Mouse (Mus musculus) lung, embryonic 14.5 days (tissue): Measurements from ENCODE around the gene Pgap2. TPM values are rescaled to one million over a fixed set of nuclear protein-coding genes. Genes with fewer than 3 reads are reported as not detected.
A peak's percentile ranks its signal among the peaks of the same experiment; 100 is the strongest.
"Not testable (repeated sequence)": the region's sequence is repeated elsewhere in the genome, so short reads cannot be mapped to it uniquely, and the experiment has no call there.

Experiments used
- ATAC-seq: fragments of 200-750 bp; cut with Nextera tagmentation; 2 replicates; pipeline ENCODE4 v1.8.0; 2017; ENCODE audit warnings: mild to moderate bottlenecking, moderate TSS enrichment, moderate library complexity; ENCODE audit not compliant: insufficient read depth
- DNase-seq: peaks from one replicate; pipeline ENCODE4 v3.0.0-alpha.2; 2015
- H3K27ac ChIP-seq: fragments of 300-500 bp; sonication (generic); 2 replicates; pipeline ENCODE4 v1.5.1; 2014; ENCODE audit warnings: low read depth, mild to moderate bottlenecking, moderate library complexity
- H3K27me3 ChIP-seq: fragments of 300-500 bp; sonication (generic); 2 replicates; pipeline ENCODE4 v1.6.1; 2014; ENCODE audit warnings: low read length, control low read depth; ENCODE audit not compliant: insufficient read depth
- H3K36me3 ChIP-seq: fragments of 300-500 bp; sonication (generic); 2 replicates; pipeline ENCODE4 v1.6.1; 2014; ENCODE audit warnings: control low read depth; ENCODE audit not compliant: insufficient read depth
- H3K4me1 ChIP-seq: fragments of 300-500 bp; sonication (generic); 2 replicates; pipeline ENCODE4 v1.6.1; 2014; ENCODE audit warnings: antibody characterized with exemption, control low read depth; ENCODE audit not compliant: insufficient read depth
- H3K4me2 ChIP-seq: fragments of 300-500 bp; sonication (generic); 2 replicates; pipeline ENCODE4 v1.6.1; 2014; ENCODE audit warnings: mild to moderate bottlenecking
- H3K4me3 ChIP-seq: fragments of 300-500 bp; sonication (generic); 2 replicates; pipeline ENCODE4 v1.5.1; 2014; ENCODE audit warnings: low read depth, low read length
- H3K9ac ChIP-seq: fragments of 300-500 bp; sonication (generic); 2 replicates; pipeline ENCODE4 v1.6.1; 2014
- H3K9me3 ChIP-seq: fragments of 300-500 bp; sonication (generic); 2 replicates; pipeline ENCODE4 v1.6.1; 2016; ENCODE audit warnings: low read depth, low read length, control low read depth
- CTCF ChIP-seq: IDR thresholded peaks from 2 replicates; pipeline ENCODE4 v1.5.1; 2016; ENCODE audit warnings: antibody characterized with exemption, low read depth
- WGBS: fragments of 180-500 bp; shearing (Covaris S2); extraction: QIAGEN DNeasy Blood & Tissue Kit; methylation state at CpG from one replicate; pipeline ENCODE4 v1.1.7; 2014; 5-methylcytosine and 5-hydroxymethylcytosine counted together
- polyA plus RNA-seq: library from polyadenylated mRNA; unstranded; fragments of >200 nt; fragmentation: Nextera tagmentation; extraction: Ambion mirVana; gene quantifications from 2 replicates; pipeline ENCODE4 v1.2.1, GENCODE M21; 2014

The Pgap2 gene
- polyA plus RNA-seq, 1 experiment from 2014 or later, result 80.4 TPM

DNA sequence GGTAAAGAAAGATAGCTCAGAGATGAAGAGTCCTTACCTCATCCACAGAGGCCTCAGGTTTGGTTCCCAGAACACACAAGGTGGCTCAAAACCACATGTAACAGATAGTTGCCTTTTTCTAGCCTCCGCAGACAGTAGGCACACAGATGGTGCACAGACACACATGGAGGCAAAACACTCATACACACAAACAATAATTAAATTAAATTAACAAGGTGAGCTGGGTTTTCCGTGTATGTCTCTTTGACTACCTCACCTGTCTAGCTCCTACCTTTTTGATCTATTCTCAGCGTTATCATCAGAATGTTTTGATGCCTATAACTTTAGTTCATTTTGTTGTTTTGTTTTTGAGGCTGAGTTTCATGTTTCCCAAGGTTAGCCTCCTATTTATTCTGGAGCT is 45.9 kb downstream of the Pgap2 start, which contains the start of gene Rhog:
Gene Rhog, minus strand, starts transcription at position 101 of the 400 bp plus-strand sequence.
- Histone ChIP-seq H3K27me3 (no peaks in the 10 kb centered on the region), H3K4me3 (no peak within 1 kb of the TSS), H3K27ac (no peak within 1 kb of the TSS), H3K4me1 (0 out of 2 replicates have a peak, but pooled peaks cover 4% of the 10 kb centered on the region), H3K9ac (no peak within 1 kb of the TSS), H3K9me3 (no peaks in the 10 kb centered on the region), H3K4me2 (no peak within 1 kb of the TSS), H3K36me3 (no peaks in the 10 kb centered on the region)
- TF ChIP-seq CTCF, result no peak
- no peak for ATAC-seq
- DNase-seq, result no peak
- 73% methylated on average over 3 of the region's 3 CpGs for WGBS

DNA sequence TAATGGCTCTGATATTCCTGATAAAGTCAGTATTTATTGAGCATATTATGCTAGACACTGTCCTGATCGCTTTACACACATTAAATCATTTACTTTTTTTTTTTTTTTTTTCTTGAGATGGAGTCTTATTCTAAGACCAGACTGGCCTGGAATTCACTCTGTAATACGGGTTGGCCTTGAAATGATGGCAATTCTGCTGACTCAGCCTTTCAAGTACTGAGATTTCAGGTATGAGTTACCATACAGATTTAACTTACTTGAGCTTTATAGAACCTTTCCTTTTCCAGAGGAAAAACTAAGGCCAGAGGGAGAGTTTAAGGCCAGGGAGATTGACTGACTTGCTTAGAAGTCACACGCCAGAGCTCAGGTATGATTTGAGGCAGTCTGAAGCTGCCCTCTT is 46.6 kb downstream of the Pgap2 start:
- 70% methylated on average over 3 of the region's 3 CpGs for WGBS
- ATAC-seq (no peak), DNase-seq (no peak)
- Histone ChIP-seq H3K36me3 (no peaks in the 10 kb centered on the region), H3K27ac (no peak overlapping the region), H3K4me2 (no peak overlapping the region), H3K4me3 (no peak overlapping the region), H3K4me1 (no peaks in the 10 kb centered on the region), H3K9ac (no peak overlapping the region), H3K9me3 (no peaks in the 10 kb centered on the region), H3K27me3 (no peaks in the 10 kb centered on the region)
- no peak for TF ChIP-seq CTCF

DNA sequence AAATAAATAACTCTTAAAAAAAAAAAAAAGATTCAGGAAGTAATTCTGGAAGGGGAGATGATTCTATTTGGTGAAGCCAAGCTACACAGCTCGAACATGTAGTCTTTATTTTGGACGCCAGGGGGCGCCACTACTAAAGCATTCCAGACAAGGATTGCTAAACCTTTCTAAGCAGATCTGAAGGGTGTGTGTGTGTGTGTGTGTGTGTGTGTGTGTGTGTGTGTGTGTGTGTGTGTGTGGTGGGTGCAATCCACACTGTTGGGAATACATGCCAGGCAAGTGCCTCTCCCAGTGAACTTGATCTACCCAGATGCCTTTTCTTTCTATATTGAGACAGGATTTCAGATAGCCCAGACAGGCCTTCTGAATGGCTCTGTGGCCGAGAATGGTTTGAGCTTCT is 48.2 kb downstream of the Pgap2 start:
- no peak overlapping the region for H3K4me2 ChIP-seq
- H3K27ac ChIP-seq, result no peak overlapping the region
- H3K4me1 ChIP-seq, result no peaks in the 10 kb centered on the region
- no peaks in the 10 kb centered on the region for H3K9me3 ChIP-seq
- no peak overlapping the region for H3K4me3 ChIP-seq
- H3K36me3 ChIP-seq, result no peaks in the 10 kb centered on the region
- peak; percentile 90 for DNase-seq
- no peak overlapping the region for H3K9ac ChIP-seq
- no peaks in the 10 kb centered on the region for H3K27me3 ChIP-seq
- peak; percentile 69 for ATAC-seq
- peak; percentile 80 for TF ChIP-seq CTCF
- 26% methylated on average over 4 of the region's 4 CpGs for WGBS

DNA sequence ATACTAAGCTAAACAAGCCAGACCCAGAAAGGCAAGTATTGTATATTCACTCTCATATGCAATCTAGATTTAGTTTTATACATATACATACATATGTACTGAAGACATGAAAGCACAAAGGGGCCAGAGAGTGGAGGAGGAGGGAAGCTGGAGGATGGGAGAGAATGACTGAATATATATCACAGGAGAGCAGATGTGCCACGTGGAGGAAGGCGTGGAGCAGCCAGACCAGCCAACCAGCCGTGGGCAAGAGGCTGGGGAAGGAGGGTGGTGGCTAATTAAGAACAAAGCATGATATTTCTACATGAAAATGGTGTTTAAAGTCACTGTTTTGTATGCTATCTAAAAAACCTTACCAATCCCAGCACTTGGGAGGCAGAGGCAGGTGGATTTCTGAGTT is 48.7 kb downstream of the Pgap2 start:
- TF ChIP-seq CTCF, result no peak
- Histone ChIP-seq H3K4me3 (no peak overlapping the region), H3K9me3 (no peaks in the 10 kb centered on the region), H3K4me1 (no peaks in the 10 kb centered on the region), H3K27me3 (no peaks in the 10 kb centered on the region), H3K27ac (no peak overlapping the region), H3K9ac (no peak overlapping the region), H3K4me2 (no peak overlapping the region), H3K36me3 (no peaks in the 10 kb centered on the region)
- ATAC-seq, result no peak
- 69% methylated on average over 3 of the region's 3 CpGs for WGBS
- no peak for DNase-seq

DNA sequence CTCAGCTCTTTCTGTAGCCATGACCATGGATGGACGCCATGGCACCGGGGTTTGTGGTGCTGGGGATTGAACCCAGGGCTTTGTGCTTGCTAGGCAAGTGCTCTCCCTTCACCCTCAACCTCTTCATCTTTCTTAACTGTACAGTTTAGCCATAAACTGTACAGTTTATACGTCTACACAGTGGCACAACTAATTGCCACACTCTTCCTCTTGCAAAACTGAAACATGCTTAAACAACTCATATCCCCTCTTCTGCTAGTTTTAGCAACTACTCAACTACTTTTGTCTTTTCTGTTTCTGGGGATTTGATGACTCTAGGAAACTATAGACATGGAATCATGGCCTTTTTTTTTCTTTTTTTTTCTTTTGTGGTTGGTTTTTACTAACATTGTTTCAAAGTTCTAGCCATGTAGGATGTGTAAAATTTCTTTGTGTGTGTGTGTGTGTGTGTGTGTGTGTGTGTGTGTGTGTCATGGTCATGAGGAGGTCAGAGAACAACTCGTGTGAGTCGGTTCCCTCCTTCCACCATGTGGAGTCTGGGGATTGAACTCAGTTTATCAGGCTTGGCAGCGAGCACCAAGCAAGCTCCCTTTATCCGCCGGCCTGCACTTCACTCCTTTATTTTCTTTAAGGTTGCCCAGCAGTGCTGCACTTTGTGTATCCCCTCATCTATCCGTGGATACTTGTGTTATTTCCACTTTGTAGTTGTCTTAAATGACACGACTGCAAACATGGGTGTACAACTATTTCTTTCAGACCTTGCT is 49.9 kb downstream of the Pgap2 start:
- 77% methylated on average over 10 of the region's 10 CpGs for WGBS
- no peaks in the 10 kb centered on the region for H3K27me3 ChIP-seq
- no peak overlapping the region for H3K9ac ChIP-seq
- H3K4me1 ChIP-seq, result no peaks in the 10 kb centered on the region
- TF ChIP-seq CTCF, result no peak
- no peak for DNase-seq
- no peaks in the 10 kb centered on the region for H3K36me3 ChIP-seq
- H3K27ac ChIP-seq, result no peak overlapping the region
- H3K9me3 ChIP-seq, result no peaks in the 10 kb centered on the region
- ATAC-seq, result no peak
- no peak overlapping the region for H3K4me2 ChIP-seq
- no peak overlapping the region for H3K4me3 ChIP-seq

DNA sequence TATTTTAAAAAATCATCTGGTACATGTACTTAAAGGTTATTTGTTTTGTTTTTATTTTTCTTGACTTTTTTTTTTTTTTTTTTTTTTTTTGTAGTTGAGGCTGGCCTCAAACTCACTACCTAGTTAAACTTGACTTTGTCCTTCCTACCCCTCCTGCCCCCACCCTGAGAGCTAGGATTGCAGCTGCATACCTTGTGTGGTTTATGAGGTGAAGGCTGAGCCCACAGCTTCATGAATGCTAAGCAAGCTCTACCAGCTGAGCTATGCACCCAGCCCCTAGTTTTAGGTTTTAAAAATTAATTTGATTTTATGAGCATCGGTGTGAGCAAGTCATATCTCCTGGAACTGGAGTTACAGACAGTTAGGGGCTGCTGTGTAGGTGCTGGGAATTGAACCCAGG is 50.5 kb downstream of the Pgap2 start:
- TF ChIP-seq CTCF, result no peak
- DNase-seq (no peak), ATAC-seq (no peak)
- H3K9ac ChIP-seq, result no peak overlapping the region
- 75% methylated on average over 1 of the region's 1 CpGs for WGBS
- H3K4me2 ChIP-seq, result no peak overlapping the region
- no peaks in the 10 kb centered on the region for H3K9me3 ChIP-seq
- H3K36me3 ChIP-seq, result no peaks in the 10 kb centered on the region
- no peaks in the 10 kb centered on the region for H3K27me3 ChIP-seq
- H3K4me1 ChIP-seq, result no peaks in the 10 kb centered on the region
- H3K4me3 ChIP-seq, result no peak overlapping the region
- no peak overlapping the region for H3K27ac ChIP-seq

DNA sequence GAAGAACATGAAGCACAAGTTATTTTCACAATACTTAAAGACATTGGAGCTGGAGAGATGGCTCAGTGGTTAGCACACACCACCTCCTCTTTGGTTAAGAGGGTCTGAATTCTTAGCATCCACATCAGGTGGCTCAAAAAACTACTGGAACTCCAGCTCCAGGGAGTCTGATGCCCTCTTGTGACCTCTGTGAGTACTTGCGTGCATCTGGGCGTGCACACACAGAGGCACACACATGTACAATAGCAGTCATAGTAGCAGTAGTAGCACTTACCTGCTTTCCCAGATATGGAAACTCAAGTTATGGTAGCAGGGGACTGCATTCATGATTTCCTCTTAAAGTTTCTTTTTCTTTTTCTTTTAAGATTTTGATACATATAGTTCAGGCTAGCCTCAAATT is 53.0 kb downstream of the Pgap2 start:
- Histone ChIP-seq H3K27me3 (no peaks in the 10 kb centered on the region), H3K4me2 (no peak overlapping the region), H3K4me3 (no peak overlapping the region), H3K4me1 (no peaks in the 10 kb centered on the region), H3K9ac (no peak overlapping the region), H3K27ac (no peak overlapping the region), H3K9me3 (no peaks in the 10 kb centered on the region), H3K36me3 (no peaks in the 10 kb centered on the region)
- no peak for TF ChIP-seq CTCF
- DNase-seq (no peak), ATAC-seq (no peak)
- 90% methylated on average over 2 of the region's 2 CpGs for WGBS

DNA sequence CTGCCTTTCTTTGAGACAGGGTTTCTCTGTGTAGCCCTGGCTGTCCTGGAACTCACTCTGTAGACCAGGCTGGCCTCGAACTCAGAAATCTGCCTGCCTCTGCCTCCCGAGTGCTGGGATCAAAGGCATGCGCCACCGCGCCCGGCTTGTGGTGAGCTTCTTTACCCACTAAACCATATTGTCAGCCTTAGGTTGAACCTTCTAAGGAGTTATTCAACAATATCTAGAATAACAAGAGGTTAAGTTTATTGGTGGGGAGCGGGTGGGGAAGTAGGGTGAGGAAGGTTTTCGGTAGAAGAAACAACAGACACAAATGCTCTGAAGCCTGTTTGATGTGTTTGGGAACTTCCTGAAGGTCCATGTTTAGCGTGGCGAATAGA is 56.0 kb downstream of the Pgap2 start:
- H3K4me1 ChIP-seq, DNase-seq, H3K36me3 ChIP-seq, H3K9ac ChIP-seq, H3K27ac ChIP-seq, H3K9me3 ChIP-seq, ATAC-seq, H3K4me3 ChIP-seq, H3K4me2 ChIP-seq, H3K27me3 ChIP-seq: not testable (repeated sequence)
- WGBS, result 88% methylated on average over 10 of the region's 10 CpGs
